Mouse (Mus musculus) colon, adult 2 months (tissue): ENCODE data around the gene Aph1a. TPM values are rescaled to one million over a fixed set of nuclear protein-coding genes. Genes with fewer than 3 reads are reported as not detected.

Source experiments
- polyA plus RNA-seq: library from polyadenylated mRNA; depleted of rRNA; stranded (reverse); fragments of >200 nt; gene quantifications from 2 replicates; pipeline ENCODE4 v1.2.3, GENCODE M21; 2012; rRNA removed

The Aph1a gene
- 185 and 295 TPM in 2 replicates for polyA plus RNA-seq

GRCm38 (mm10) chr3:95893606-95894316 is at the start of gene Aph1a:
Gene Aph1a, plus strand, starts transcription at chr3:95893969.

GRCm38 (mm10) chr3:95855502-95856089 is 38.2 kb upstream of the Aph1a start, which contains the start of gene Prpf3:
Gene Prpf3, minus strand, starts transcription at chr3:95855885.

GRCm38 (mm10) chr3:95871392-95871867 is 22.3 kb upstream of the Aph1a start, which contains the start of gene Mrps21:
Gene Mrps21, minus strand, starts transcription at chr3:95871519.

GRCm38 (mm10) chr3:95881979-95882815 is 11.6 kb upstream of the Aph1a start, which contains the start of gene Ciart:
Gene Ciart, minus strand, starts transcription at chr3:95882251.

GRCm38 (mm10) chr3:95891211-95892065 is 2.3 kb upstream of the Aph1a start, which contains the start of gene BC028528:
Gene BC028528, minus strand, starts transcription at chr3:95892005.

GRCm38 (mm10) chr3:95904568-95904967 is 10.8 kb downstream of the Aph1a start, which contains the start of gene Car14:
Gene Car14, minus strand, starts transcription at chr3:95904691.

GRCm38 (mm10) chr3:95928658-95929503 is 35.1 kb downstream of the Aph1a start, which contains the start of gene Anp32e:
Gene Anp32e, plus strand, starts transcription at chr3:95929246.

Other genes starting within 250 kb of the Aph1a start
- gene Mcl1, start 235.2 kb upstream of the Aph1a start, polyA plus RNA-seq: 300 and 386 TPM in 2 replicates
- gene Adamtsl4, start 206.1 kb upstream of the Aph1a start, polyA plus RNA-seq: 27.3 and 37.6 TPM in 2 replicates
- 332 and 406 TPM in 2 replicates for gene Ecm1, start 154.4 kb upstream of the Aph1a start, polyA plus RNA-seq
- 24.9 and 25.4 TPM in 2 replicates for gene Tars2, start 133.8 kb upstream of the Aph1a start, polyA plus RNA-seq
- 7.4 and 9.9 TPM in 2 replicates for gene Rprd2, start 75.1 kb upstream of the Aph1a start, polyA plus RNA-seq
- 4.4 and 5.8 TPM in 2 replicates for gene Prpf3, start 38.1 kb upstream of the Aph1a start, polyA plus RNA-seq
- 46.5 and 49.5 TPM in 2 replicates for gene Mrps21, start 22.4 kb upstream of the Aph1a start, polyA plus RNA-seq
- gene Ciart, start 11.7 kb upstream of the Aph1a start, polyA plus RNA-seq: 1.6 and 2.0 TPM in 2 replicates
- gene BC028528, start 2.0 kb upstream of the Aph1a start, polyA plus RNA-seq: 1.3 and 3.2 TPM in 2 replicates
- 1.0 and 1.2 TPM in 2 replicates for gene Car14, start 10.7 kb downstream of the Aph1a start, polyA plus RNA-seq
- gene Anp32e, start 35.3 kb downstream of the Aph1a start, polyA plus RNA-seq: 4.6 and 12.0 TPM in 2 replicates
- 30.2 and 42.1 TPM in 2 replicates for gene Plekho1, start 102.0 kb downstream of the Aph1a start, polyA plus RNA-seq
- 3.4 and 4.2 TPM in 2 replicates for gene Vps45, start 164.5 kb downstream of the Aph1a start, polyA plus RNA-seq
- gene Otud7b, start 210.6 kb downstream of the Aph1a start, polyA plus RNA-seq: 16.0 and 17.8 TPM in 2 replicates